Mouse (Mus musculus) cortical plate, adult 2 months (tissue): ENCODE measurements around the gene Cmtr2.

Experiments
- CTCF ChIP-seq: fragments of 200-500 bp; IDR thresholded peaks from 2 replicates; pipeline ENCODE4 v1.5.1; 2011; ENCODE audit warnings: mild to moderate bottlenecking, control low read depth, low read length; ENCODE audit not compliant: insufficient read depth; ENCODE audit errors: extremely low read depth
- POLR2A ChIP-seq: fragments of 200-500 bp; IDR thresholded peaks from 2 replicates; pipeline ENCODE4 v1.6.1; 2011; ENCODE audit warnings: mild to moderate bottlenecking, low read length, control low read depth; ENCODE audit not compliant: insufficient read depth; ENCODE audit errors: extremely low read depth

DNA sequence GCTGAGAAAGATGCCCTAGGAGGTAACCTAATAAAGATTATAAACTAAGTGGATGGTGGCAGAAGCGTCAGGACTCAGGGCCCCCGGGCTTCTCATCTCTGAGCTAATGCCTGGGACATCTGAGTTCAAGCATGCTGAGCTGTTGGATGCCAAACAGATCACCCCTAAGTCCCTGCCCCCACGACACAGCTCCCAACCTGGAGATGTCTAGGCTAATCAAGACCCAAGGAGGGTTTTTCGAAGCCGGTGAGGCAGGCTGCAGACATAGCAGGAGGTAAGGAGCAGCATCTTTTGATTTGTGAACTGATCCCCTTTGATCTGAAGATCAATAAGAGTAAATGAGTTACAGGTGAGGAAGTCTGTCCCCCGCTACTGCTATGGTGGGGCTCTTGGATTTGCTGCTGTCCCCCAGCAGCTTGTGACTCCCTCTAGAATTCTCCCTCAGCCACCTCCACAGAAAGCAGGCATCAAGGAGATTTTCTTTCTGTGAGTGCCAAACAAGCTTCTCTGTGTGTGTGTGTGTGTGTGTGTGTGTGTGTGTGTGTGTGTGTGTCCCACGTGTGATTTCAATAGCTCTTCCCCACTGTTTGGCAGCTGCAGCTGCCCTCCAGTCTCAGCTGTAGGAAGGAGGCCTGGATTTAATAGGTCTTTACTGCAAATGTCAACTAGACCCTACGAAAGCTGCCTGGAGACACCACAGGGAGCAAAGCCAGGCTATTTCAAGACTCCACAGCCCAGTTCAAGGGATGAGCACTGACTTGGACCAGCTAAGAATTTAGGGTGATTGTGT lies 26.3 kb upstream of the Cmtr2 start:
- TF ChIP-seq CTCF (no peak), POLR2A (no peak)
